Mouse (Mus musculus) kidney, adult 9 months (tissue): ENCODE results near the gene Tomt.
"Not testable (repeated sequence)": the region's sequence is repeated elsewhere in the genome, so short reads cannot be mapped to it uniquely, and the experiment has no call there.

Experiments used
- DNase-seq: peaks from one replicate; pipeline ENCODE4 v3.0.0; 2022

Gene Tomt

DNA sequence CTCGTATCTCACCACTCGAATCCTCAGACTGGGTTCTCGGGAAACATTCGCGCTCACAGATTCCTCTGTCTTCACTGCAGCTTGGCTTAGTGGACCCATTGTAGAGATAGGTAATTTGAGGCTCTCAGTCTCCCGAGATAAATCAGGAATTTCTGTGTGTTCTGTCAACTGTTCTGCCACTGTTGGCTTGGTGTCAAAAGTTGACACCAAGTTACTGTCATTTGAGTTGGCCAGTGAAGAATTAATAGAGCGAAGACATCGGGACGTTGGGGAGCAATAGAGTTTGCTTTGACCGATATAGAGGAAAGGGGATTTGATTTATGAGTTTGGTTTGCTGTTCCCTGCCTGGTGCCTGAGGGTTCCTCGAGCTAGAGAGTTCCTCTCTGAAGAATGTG lies at the start of gene Tomt:
Tomt (minus strand) TSS at position 73 of the 395 bp plus-strand sequence.
- no peak for DNase-seq

GRCm38 (mm10) chr7:101955862-101956261 lies 49.7 kb upstream of the Tomt start:
- no peak for DNase-seq

GRCm38 (mm10) chr7:101955276-101955675 lies 49.1 kb upstream of the Tomt start:
- DNase-seq: no peak

GRCm38 (mm10) chr7:101954163-101954562 lies 48.0 kb upstream of the Tomt start:
- no peak for DNase-seq

GRCm38 (mm10) chr7:101952098-101952497 lies 45.9 kb upstream of the Tomt start:
- DNase-seq: no peak

- DNase-seq: no peak
Observed at GRCm38 (mm10) chr7:101951648-101952047, 45.5 kb upstream of the Tomt start.

- not testable (repeated sequence) for DNase-seq
Observed at GRCm38 (mm10) chr7:101949008-101949407, 42.8 kb upstream of the Tomt start.

DNA sequence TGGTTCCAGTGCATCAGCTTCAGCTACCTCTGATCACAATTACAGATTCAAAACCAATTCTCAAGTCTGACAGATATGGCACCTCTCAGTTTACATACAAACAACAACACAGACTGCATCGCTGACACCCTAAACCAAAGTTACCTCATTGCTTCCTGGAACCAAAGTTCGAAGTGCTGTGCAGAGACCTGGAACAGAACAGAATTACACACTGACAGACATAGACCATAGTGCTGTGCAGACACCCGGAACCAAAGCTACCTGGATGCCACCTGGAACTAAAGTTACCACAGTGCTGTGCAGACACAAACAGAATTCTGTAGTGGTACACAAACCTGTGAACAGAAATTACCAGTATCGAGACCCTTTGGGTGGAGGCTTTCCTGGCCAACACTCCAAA lies 33.6 kb upstream of the Tomt start:
- peak; percentile 83 for DNase-seq

DNA sequence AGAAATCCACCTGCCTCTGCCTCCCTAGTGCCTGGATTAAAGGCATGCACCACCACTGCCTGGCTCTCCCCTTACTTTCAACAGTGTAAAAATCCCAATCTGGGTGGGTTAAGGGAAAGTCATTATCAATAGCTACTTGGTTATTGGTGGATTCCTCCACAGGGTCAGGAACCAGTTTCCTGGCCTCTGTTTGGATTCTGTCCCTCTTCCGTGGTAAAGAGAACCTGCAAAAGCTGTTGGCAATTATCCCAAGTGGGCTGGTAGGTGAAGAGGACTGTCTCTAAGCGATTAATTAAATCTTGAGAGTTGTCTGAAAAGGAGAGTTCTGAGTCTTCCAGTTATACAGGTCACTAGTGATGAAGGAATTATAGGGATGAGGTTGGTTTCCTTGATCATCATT lies 32.2 kb upstream of the Tomt start:
- peak; percentile 25 for DNase-seq

GRCm38 (mm10) chr7:101937569-101937968 lies 31.4 kb upstream of the Tomt start:
- DNase-seq: no peak

DNA sequence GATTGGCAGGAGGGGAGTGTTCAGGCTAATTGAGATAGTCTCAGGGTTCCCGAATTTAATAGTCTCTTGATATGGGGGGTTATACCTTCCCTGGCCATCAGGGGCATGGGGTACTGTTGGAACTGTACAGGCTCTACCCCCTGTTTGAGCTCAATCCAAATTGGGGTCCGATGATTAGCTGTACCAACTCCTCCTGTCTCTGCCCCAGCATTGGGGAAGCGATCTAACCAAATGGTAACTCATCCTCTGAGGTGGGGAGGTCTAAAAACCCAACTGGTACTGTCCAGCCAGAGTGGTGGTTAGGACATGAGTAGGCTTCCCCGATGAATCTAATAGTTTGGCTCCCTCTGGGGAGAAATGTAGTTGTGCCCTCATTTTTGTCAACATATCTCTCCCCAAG lies 30.8 kb upstream of the Tomt start:
- no peak for DNase-seq

- no peak for DNase-seq
Observed at GRCm38 (mm10) chr7:101935957-101936356, 29.8 kb upstream of the Tomt start.

DNA sequence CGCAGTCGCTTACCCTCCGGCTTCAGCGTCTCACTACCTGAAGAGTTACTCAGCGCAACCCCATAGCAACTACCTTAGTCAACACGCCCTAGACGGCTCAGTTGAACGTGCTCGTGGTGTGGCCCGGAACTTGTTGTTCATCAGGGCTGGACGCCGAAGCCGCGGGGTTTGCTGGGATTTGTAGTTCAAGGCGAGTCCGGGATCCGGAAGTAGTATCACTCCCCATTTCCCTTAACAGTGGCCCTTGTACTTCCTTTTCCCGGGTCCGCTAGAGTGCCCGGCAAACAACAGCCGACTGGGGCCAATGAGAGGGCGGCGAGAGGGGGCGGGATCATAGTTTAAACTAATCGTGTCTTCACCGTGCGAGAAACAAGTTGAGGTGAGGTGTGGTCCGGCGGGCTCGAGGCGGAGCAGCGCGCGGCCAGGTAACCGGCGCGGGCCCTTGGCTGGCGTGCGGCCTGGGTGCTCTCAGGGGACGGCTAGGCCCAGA lies 27.6 kb upstream of the Tomt start, which contains the start of the genes Lrrc51 and Numa1:
Lrrc51 (minus strand) TSS at position 145 of the 490 bp plus-strand sequence.
Numa1 (plus strand) TSS at position 361 of the 490 bp plus-strand sequence.
- peak; percentile 99 for DNase-seq

DNA sequence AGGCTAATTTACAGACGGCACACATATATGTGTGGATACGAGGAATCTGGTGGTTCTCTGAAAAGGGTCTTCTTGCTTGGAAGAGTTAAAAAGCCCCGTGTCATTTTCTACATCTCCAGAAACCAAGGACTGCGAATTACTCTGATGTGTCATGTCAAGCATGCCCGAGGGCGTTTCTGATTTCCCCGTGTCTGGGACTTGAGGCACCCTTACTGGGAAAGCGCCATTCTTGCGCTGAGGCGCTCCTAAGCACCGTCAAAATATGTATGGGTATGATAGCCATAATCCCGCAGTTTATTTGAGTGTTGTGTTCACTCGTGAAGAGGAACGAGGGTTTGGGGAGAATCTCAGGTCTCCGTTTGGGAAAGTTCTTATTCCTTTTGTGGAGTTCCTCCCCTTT lies 27.1 kb upstream of the Tomt start:
- peak; percentile 46 for DNase-seq

DNA sequence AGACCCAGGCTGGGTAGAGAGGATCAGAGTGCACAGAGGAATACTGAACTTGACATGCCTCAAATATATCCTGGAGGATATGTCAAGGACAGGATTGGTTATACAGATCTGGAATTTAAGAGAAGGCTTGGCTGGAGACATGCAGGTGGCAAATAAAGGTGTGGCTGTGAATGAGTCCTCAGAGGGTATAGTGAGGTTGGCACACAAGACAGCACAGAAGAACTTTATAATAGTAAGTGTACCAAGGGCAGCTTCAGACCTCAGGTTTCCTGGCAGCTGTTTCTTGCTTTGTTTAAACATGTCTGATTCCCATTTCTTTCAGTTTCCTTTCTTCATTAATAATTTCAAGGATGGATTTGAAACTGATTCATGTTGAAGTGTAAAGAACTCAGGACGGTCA lies 26.4 kb upstream of the Tomt start:
- DNase-seq: no peak

GRCm38 (mm10) chr7:101928093-101928492 lies 21.9 kb upstream of the Tomt start:
- DNase-seq: no peak

DNA sequence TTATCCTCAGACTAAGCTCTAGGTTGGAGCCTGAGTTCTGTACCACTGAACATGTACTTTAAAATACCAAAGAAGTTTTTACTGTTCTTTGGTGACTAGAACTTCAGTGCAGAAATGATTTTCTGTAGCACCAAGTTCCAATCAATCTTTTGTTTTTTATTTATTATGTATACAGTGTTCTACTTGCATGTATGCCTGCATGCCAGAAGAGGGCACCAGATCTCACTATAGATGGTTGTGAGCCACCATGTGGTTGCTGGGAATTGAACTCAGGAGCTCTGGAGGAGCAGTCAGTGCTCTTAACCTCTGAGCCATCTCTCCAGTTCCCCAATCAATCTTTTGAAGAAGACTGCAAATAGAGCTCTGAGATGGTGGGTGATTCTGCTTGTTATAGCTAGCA lies 19.7 kb upstream of the Tomt start:
- DNase-seq: not testable (repeated sequence)

GRCm38 (mm10) chr7:101918071-101918470 lies 11.9 kb upstream of the Tomt start:
- peak; percentile 72 for DNase-seq

- no peak for DNase-seq
Observed at GRCm38 (mm10) chr7:101911982-101912381, 5.8 kb upstream of the Tomt start.

DNA sequence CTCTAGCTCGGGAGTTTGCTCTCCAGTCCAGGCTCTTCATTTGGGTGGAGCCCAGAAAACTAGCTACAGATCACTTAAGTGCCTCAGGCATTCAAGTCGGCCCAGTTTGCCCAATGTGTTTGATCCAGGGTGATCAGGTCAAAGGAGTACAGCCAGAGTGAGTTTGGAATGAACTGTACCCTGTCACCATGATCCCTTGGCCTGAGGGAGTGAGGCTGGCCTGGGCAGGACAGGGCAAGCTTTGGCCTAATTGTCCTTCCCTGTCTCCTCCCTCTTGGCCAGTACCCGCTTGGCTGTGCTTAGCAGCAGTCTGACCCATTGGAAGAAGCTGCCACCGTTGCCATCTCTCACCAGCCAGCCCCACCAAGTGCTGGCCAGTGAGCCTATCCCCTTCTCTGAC lies 4.0 kb upstream of the Tomt start:
- DNase-seq: peak; percentile 56

DNA sequence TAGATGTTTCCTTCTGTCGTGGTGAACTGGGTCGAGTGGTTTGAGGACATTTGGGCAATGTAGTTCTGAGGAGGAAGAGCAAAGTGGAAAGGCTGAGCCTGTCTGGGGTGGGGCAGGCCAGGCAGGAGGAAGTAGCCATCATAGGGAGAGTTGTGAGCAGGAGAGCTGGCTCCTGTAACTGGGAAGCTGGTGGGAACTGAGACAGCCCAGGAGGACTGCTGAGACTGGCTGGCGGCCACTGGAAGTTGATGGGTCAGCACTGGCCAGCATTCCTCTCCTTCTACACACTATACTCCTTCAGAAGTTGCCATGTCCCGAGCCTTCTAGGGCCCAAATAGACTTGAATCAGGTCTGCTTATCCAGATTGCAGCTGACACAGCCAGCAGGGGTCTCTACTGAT lies 2.2 kb upstream of the Tomt start:
- DNase-seq: no peak

- DNase-seq: no peak
Observed at GRCm38 (mm10) chr7:101906696-101907095, 537 bp upstream of the Tomt start.

GRCm38 (mm10) chr7:101905561-101906286 lies 435 bp downstream of the Tomt start, which contains the start of gene Lamtor1:
Lamtor1 (plus strand) TSS chr7:101905904.
- peak; percentile 100 for DNase-seq

- no peak for DNase-seq
Observed at GRCm38 (mm10) chr7:101902846-101903245, 3.3 kb downstream of the Tomt start.

GRCm38 (mm10) chr7:101901969-101902368 lies 4.2 kb downstream of the Tomt start:
- DNase-seq: no peak
